Mouse (Mus musculus) olfactory bulb, adult 2 months (tissue): ENCODE measurements around the gene Tepsin.

Experiments
- CTCF ChIP-seq: fragments of 200-500 bp; IDR thresholded peaks from 2 replicates; pipeline ENCODE4 v1.5.1; 2012; ENCODE audit warnings: low read depth, mild to moderate bottlenecking, low read length, moderate library complexity; ENCODE audit not compliant: insufficient read depth
- POLR2A ChIP-seq: fragments of 200-500 bp; IDR thresholded peaks from 2 replicates; pipeline ENCODE4 v1.6.1; 2012; ENCODE audit warnings: mild to moderate bottlenecking, low read depth, low read length, moderate library complexity; ENCODE audit not compliant: insufficient read depth

- TF ChIP-seq CTCF (no peak), POLR2A (no peak)
These were observed 36.5 kb upstream of the Tepsin start for GRCm38 (mm10) chr11:120134847-120135530.
